Mouse (Mus musculus): ENCODE data around the gene Lamtor1. TPM values are rescaled to one million over a fixed set of nuclear protein-coding genes. Genes with fewer than 3 reads are reported as not detected.

The Lamtor1 gene
- total and polyA plus RNA-seq, 3 experiments = 68.6 to 107 (median 86.2) TPM

DNA sequence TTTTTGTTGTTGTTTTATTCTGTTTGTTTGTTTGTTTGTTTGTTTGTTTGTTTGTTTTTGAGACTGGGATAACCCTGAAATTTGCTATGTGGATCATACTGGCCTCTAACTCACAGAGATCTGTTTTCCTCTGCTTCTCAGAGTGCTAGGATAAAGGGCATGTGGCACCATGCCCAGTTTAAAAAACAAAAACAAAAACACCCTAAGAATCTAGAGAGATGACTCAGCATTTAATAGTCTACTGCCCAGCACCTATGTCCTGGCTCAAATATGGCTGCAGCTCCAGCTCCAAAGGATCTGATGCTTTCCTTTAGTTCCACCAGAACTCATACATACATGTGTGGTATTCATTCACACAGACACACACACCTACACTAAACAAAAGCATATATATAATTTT, 44.7 kb upstream of the Lamtor1 start:
- no peak for DNase-seq (ENCODE audit: extremely low read depth)
- H3K4me2 ChIP-seq (ENCODE audit: insufficient read depth, low read depth, poor library complexity, severe bottlenecking) = no peak overlapping the region
- H3K79me2 ChIP-seq (replicated peaks; ENCODE audit: control insufficient read depth, extremely low read depth, insufficient read depth, poor library complexity, severe bottlenecking) = no peaks in the 10 kb centered on the region
- H3K36me3 ChIP-seq (replicated peaks in 1 of 2; ENCODE audit: control insufficient read depth in 1 of 2, insufficient read depth in 1 of 2, low read length in 1 of 2) = no peaks in the 10 kb centered on the region
- peaks cover 4 to 26% of the 10 kb centered on the region in 2 experiments; a peak in 2 of 4 replicates for H3K4me1 ChIP-seq (ENCODE audit: control insufficient read depth in 1 of 2, insufficient read depth in 2 of 2)
- no peak for TF ChIP-seq MAZ (IDR thresholded peaks at IDR 0.05; ENCODE audit: low read depth, low read length)
- TF ChIP-seq TBP (conservative IDR thresholded peaks at IDR 0.05; ENCODE audit: low read depth, low read length) = no peak
- no peak for TF ChIP-seq MXI1 (IDR thresholded peaks at IDR 0.05; ENCODE audit: low read depth, low read length)
- no peak for TF ChIP-seq NRF1 (IDR thresholded peaks at IDR 0.05; ENCODE audit: low read depth, low read length)
- TF ChIP-seq MAFK (IDR thresholded peaks at IDR 0.05; ENCODE audit: insufficient replicate concordance, low read length) = 0 out of 2 replicates have a peak, but pooled peaks have one; percentile 45
- peaks cover 3% of the 10 kb centered on the region for H3K9me3 ChIP-seq (replicated peaks; ENCODE audit: low read length)
- no peak overlapping the region for H3K27ac ChIP-seq (ENCODE audit: insufficient read depth, low read depth)
- no peak overlapping the region for H3K4me3 ChIP-seq (replicated peaks in 1 of 3; ENCODE audit: low read depth in 2 of 3, low read length in 2 of 3, poor library complexity in 1 of 3)
- dilution Hi-C loops (cut with MboI; ENCODE audit: extremely low pct_ligation_motif_present, extremely low pct_unique_long_range_greater_than_20kb, low sequenced_read_pairs) = no loop called here
- in situ Hi-C loops (cut with MboI; ENCODE audit: low pct_ligation_motif_present, low pct_unique_long_range_greater_than_20kb, low sequenced_read_pairs) = no loop called here
- no peaks in the 10 kb centered on the region for H3K27me3 ChIP-seq (replicated peaks)
- H3K9ac ChIP-seq (ENCODE audit: insufficient read depth, low read depth) = no peak overlapping the region

GRCm38 (mm10) chr7:101862291-101862690, 43.4 kb upstream of the Lamtor1 start:
- dilution Hi-C loops (cut with MboI; ENCODE audit: extremely low pct_ligation_motif_present, extremely low pct_unique_long_range_greater_than_20kb, low sequenced_read_pairs) = no loop called here
- Histone ChIP-seq H3K27me3 (replicated peaks) (no peaks in the 10 kb centered on the region), H3K79me2 (replicated peaks; ENCODE audit: control insufficient read depth, extremely low read depth, insufficient read depth, poor library complexity, severe bottlenecking) (no peaks in the 10 kb centered on the region), H3K4me2 (ENCODE audit: insufficient read depth, low read depth, poor library complexity, severe bottlenecking) (no peak overlapping the region), H3K9ac (ENCODE audit: insufficient read depth, low read depth) (no peak overlapping the region), H3K4me1 (ENCODE audit: control insufficient read depth in 1 of 2, insufficient read depth in 2 of 2) (peaks cover 4 to 19% of the 10 kb centered on the region in 2 experiments; a peak in 2 of 4 replicates), H3K4me3 (replicated peaks in 1 of 3; ENCODE audit: low read depth in 2 of 3, low read length in 2 of 3, poor library complexity in 1 of 3) (no peak overlapping the region), H3K36me3 (replicated peaks in 1 of 2; ENCODE audit: control insufficient read depth in 1 of 2, insufficient read depth in 1 of 2, low read length in 1 of 2) (no peaks in the 10 kb centered on the region), H3K9me3 (replicated peaks; ENCODE audit: low read length) (peaks cover 3% of the 10 kb centered on the region), H3K27ac (ENCODE audit: insufficient read depth, low read depth) (no peak overlapping the region)
- in situ Hi-C loops (cut with MboI; ENCODE audit: low pct_ligation_motif_present, low pct_unique_long_range_greater_than_20kb, low sequenced_read_pairs) = no loop called here
- DNase-seq (ENCODE audit: extremely low read depth) = no peak
- peak in 1 of 2 experiments; percentile 14; a peak in 2 of 4 replicates for TF ChIP-seq CTCF (conservative IDR thresholded peaks at IDR 0.05 in 1 of 2, IDR thresholded peaks at IDR 0.05 in 1 of 2; ENCODE audit: low read depth in 2 of 2, low read length in 2 of 2)
- no peak for TF ChIP-seq USF2 (conservative IDR thresholded peaks at IDR 0.05; ENCODE audit: low read depth, low read length)

DNA sequence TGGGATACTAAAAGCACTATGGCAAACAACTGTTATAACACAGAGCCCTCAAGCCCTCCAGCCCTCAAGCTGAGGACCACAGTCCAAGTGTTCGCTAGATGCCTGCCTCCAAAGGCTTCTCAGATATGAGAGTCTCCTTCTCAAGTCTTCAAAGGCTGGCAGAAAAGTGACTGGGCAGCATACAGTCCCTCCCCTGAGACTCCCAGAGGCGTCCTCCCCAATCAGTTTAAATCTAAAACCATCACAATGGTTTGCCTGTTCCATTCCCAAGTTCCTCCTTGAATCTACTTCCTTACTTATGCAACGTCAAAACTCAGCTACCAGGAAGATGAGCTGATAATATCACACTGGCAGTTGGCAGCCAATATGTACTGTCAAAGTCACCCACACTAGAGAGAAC, 42.3 kb upstream of the Lamtor1 start, which contains the start of gene Anapc15:
Gene Anapc15, plus strand, starts transcription at position 301 of the 400 bp plus-strand sequence.
- H3K9ac ChIP-seq (ENCODE audit: insufficient read depth, low read depth) = no peak within 1 kb of the TSS
- no peak within 1 kb of the TSS for H3K4me2 ChIP-seq (ENCODE audit: insufficient read depth, low read depth, poor library complexity, severe bottlenecking)
- H3K27me3 ChIP-seq (replicated peaks) = no peaks in the 10 kb centered on the region
- no peak within 1 kb of the TSS for H3K27ac ChIP-seq (ENCODE audit: insufficient read depth, low read depth)
- H3K79me2 ChIP-seq (replicated peaks; ENCODE audit: control insufficient read depth, extremely low read depth, insufficient read depth, poor library complexity, severe bottlenecking) = no peaks in the 10 kb centered on the region
- dilution Hi-C loops (cut with MboI; ENCODE audit: extremely low pct_ligation_motif_present, extremely low pct_unique_long_range_greater_than_20kb, low sequenced_read_pairs) = no loop called here
- DNase-seq (ENCODE audit: extremely low read depth) = no peak
- no peak within 1 kb of the TSS for H3K4me3 ChIP-seq (replicated peaks in 1 of 3; ENCODE audit: low read depth in 2 of 3, low read length in 2 of 3, poor library complexity in 1 of 3)
- peaks cover 3% of the 10 kb centered on the region for H3K9me3 ChIP-seq (replicated peaks; ENCODE audit: low read length)
- peaks cover 2 to 8% of the 10 kb centered on the region in 2 experiments; a peak in 3 of 4 replicates for H3K4me1 ChIP-seq (ENCODE audit: control insufficient read depth in 1 of 2, insufficient read depth in 2 of 2)
- no peaks in the 10 kb centered on the region for H3K36me3 ChIP-seq (replicated peaks in 1 of 2; ENCODE audit: control insufficient read depth in 1 of 2, insufficient read depth in 1 of 2, low read length in 1 of 2)
- no peak for TF ChIP-seq NRF1 (IDR thresholded peaks at IDR 0.05; ENCODE audit: low read depth, low read length)
- no peak for TF ChIP-seq RCOR1 (conservative IDR thresholded peaks at IDR 0.05; ENCODE audit: low read depth, low read length)
- TF ChIP-seq USF1 (IDR thresholded peaks at IDR 0.05; ENCODE audit: low read depth, low read length) = no peak
- TF ChIP-seq POLR2A (IDR thresholded peaks at IDR 0.05; ENCODE audit: low read depth, low read length) = no peak
- no peak for TF ChIP-seq POLR2AphosphoS2 (IDR thresholded peaks at IDR 0.05; ENCODE audit: low read depth, low read length)
- no peak for TF ChIP-seq ZMIZ1 (IDR thresholded peaks at IDR 0.05; ENCODE audit: low read depth, low read length)
- TF ChIP-seq E2F4 (IDR thresholded peaks at IDR 0.05; ENCODE audit: insufficient replicate concordance, low read depth, low read length) = no peak
- TF ChIP-seq MAZ (IDR thresholded peaks at IDR 0.05; ENCODE audit: low read depth, low read length) = no peak
- TF ChIP-seq IRF4 (IDR thresholded peaks at IDR 0.05; ENCODE audit: low read depth, low read length) = no peak
- TF ChIP-seq ZKSCAN1 (IDR thresholded peaks at IDR 0.05; ENCODE audit: borderline replicate concordance, low read depth, low read length) = no peak
- no peak for TF ChIP-seq PAX5 (IDR thresholded peaks at IDR 0.05; ENCODE audit: low read length)
- no peak for TF ChIP-seq MYC (IDR thresholded peaks at IDR 0.05; ENCODE audit: low read depth, low read length)
- no peak for TF ChIP-seq CTCF (conservative IDR thresholded peaks at IDR 0.05 in 1 of 2, IDR thresholded peaks at IDR 0.05 in 1 of 2; ENCODE audit: low read depth in 2 of 2, low read length in 2 of 2)
- no peak for TF ChIP-seq TCF12 (IDR thresholded peaks at IDR 0.05; ENCODE audit: low read depth, low read length)
- TF ChIP-seq USF2 (conservative IDR thresholded peaks at IDR 0.05; ENCODE audit: low read depth, low read length) = no peak
- no peak for TF ChIP-seq MAX (IDR thresholded peaks at IDR 0.05; ENCODE audit: low read length)
- in situ Hi-C loops (cut with MboI; ENCODE audit: low pct_ligation_motif_present, low pct_unique_long_range_greater_than_20kb, low sequenced_read_pairs) = no loop called here

Measured in CH12.LX (cell line).